Mouse (Mus musculus): ENCODE measurements at regions not wholly inside any gene's neighbourhood (a gene's known extent, or its start where the extent isn't known, plus 50 kb on each side); places are given as distances from the start of the nearest gene placed in this dataset.

DNA sequence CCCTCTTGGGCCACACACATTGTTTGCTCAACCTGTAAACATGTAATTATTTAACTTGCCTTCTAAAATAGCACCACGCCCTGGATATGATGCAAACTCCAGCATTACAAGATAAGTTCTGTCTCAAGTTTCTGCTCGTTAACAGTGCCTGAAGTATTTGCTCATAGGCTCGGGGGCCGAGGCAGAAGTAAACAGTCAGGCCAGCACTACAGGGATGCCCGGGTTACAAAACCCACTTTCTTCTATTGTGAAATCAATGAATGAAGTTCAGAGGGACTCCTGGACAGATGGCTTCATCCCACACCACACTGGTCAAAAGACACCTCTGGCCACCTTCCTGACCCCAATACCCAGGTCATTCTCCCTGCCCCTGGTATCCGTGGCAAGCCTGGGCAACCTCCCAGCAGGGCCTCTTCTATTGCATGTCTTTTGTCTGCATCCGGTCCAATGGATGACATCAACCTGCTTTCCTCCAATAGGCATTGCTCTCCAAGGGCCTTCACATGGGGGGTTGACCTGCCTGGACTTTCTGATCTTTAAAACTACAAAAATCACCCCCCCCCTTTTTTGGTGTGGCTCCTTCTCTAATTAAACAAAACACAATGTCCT is 49.9 kb upstream of the Klf3 start:
- intact Hi-C loops (cut with DNase I) = no loop called here
- no peak for DNase-seq

Small RNA genes lying in the stretch of these regions (microRNA-seq; reads per million reads assigned to microRNA genes)
- gene Gm25306 = 0 reads per million in 2 experiments
